Mouse (Mus musculus) liver, embryonic 13.5 days (tissue): ENCODE results near the gene Lrrc66. TPM values are rescaled to one million over a fixed set of nuclear protein-coding genes. Genes with fewer than 3 reads are reported as not detected.

Experiments
- ATAC-seq: fragments of 200-750 bp; cut with Nextera tagmentation; 2 replicates; pipeline ENCODE4 v1.8.0; 2017; ENCODE audit warnings: low read depth, mild to moderate bottlenecking, moderate number of reproducible peaks, moderate library complexity
- DNase-seq: peaks from one replicate; pipeline ENCODE4 v3.0.0; 2022
- H3K27ac ChIP-seq: fragments of 300-500 bp; sonication (generic); 2 replicates; pipeline ENCODE4 v1.5.1; 2015; ENCODE audit warnings: moderate library complexity, mild to moderate bottlenecking, inconsistent platforms
- H3K27me3 ChIP-seq: fragments of 300-500 bp; sonication (generic); 2 replicates; pipeline ENCODE4 v1.6.1; 2015; ENCODE audit warnings: mild to moderate bottlenecking, inconsistent platforms
- H3K36me3 ChIP-seq: fragments of 300-500 bp; sonication (generic); 2 replicates; pipeline ENCODE4 v1.6.1; 2015; ENCODE audit warnings: mild to moderate bottlenecking, inconsistent platforms
- H3K4me1 ChIP-seq: fragments of 300-500 bp; sonication (generic); replicated peaks from 2 replicates; pipeline ENCODE4 v1.6.1; 2015; ENCODE audit warnings: inconsistent platforms
- H3K4me2 ChIP-seq: fragments of 300-500 bp; sonication (generic); 2 replicates; pipeline ENCODE4 v1.6.1; 2015; ENCODE audit warnings: inconsistent platforms, mild to moderate bottlenecking, moderate library complexity
- H3K4me3 ChIP-seq: fragments of 300-500 bp; sonication (generic); replicated peaks from 2 replicates; pipeline ENCODE4 v1.5.1; 2015; ENCODE audit warnings: mild to moderate bottlenecking, inconsistent platforms
- H3K9ac ChIP-seq: fragments of 300-500 bp; sonication (generic); 2 replicates; pipeline ENCODE4 v1.6.1; 2015; ENCODE audit warnings: mild to moderate bottlenecking, inconsistent platforms
- H3K9me3 ChIP-seq: fragments of 300-500 bp; sonication (generic); replicated peaks from 2 replicates; pipeline ENCODE4 v1.6.1; 2016; ENCODE audit warnings: inconsistent platforms
- WGBS: fragments of 180-500 bp; shearing (Covaris S2); methylation state at CpG from one replicate; pipeline ENCODE4 v1.1.7; 2015; ENCODE audit not compliant: insufficient replicate concordance; 5-methylcytosine and 5-hydroxymethylcytosine counted together
- polyA plus RNA-seq: library from polyadenylated mRNA; unstranded; fragments of >200 nt; fragmentation: Nextera tagmentation; extraction: Ambion mirVana; gene quantifications from 2 replicates; pipeline ENCODE4 v1.2.1, GENCODE M21; 2015

Lrrc66 gene
- polyA plus RNA-seq, 1 experiment from 2014 or later: 0.21 TPM

DNA sequence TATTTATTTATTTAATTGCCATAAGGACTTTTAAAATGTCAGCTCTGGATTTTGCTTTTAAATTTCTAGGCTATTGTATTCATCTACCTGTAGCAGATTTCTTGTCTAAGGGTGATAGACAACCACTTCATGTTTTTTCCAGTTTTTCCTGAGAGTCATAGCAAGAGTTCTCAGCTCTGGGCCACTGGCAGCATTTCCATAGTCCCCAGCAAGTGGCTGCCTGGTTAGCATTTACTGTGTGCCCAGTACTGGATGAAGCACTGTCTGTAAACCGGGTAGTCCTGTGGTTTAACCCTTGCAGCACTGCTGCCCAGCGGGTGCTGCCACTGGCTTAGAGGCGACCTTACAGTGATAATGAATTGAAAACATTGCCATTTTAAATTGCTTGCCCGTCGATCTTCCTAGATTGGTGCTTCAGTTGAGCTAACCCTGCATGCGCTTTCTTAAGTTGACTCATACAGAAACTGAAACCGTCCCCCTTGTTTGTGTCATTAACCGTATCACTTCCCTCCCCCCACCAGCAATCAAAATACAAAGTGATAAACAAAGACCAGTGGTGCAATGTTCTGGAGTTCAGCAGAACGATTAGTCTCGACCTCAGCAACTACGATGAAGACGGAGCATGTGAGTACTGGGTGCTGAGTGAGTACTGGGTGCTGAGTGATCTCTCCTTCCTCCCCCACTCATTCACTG lies 75.4 kb downstream of the Lrrc66 start:
- DNase-seq: no peak
- Histone ChIP-seq H3K4me2 (no peak overlapping the region), H3K27ac (no peak overlapping the region), H3K4me3 (no peak overlapping the region), H3K27me3 (no peaks in the 10 kb centered on the region), H3K4me1 (no peaks in the 10 kb centered on the region), H3K9me3 (no peaks in the 10 kb centered on the region), H3K36me3 (peaks cover 3% of the 10 kb centered on the region; the same call in 1 of the 2 replicates), H3K9ac (no peak overlapping the region)
- ATAC-seq: no peak
- 75% methylated on average over 12 of the region's 12 CpGs for WGBS

Other genes with a start within 250 kb of the Lrrc66 start
- not detected in 2 replicates for gene Cwh43, start 226.5 kb downstream of the Lrrc66 start, polyA plus RNA-seq
- gene Dcun1d4, start 151.5 kb downstream of the Lrrc66 start, polyA plus RNA-seq: 2.9 and 5.4 TPM in 2 replicates
- gene Sgcb, start 15.3 kb upstream of the Lrrc66 start, polyA plus RNA-seq: 2.8 and 3.0 TPM in 2 replicates
- gene Spata18, start 18.9 kb upstream of the Lrrc66 start, polyA plus RNA-seq: not detected in 2 replicates